Mouse (Mus musculus): Measurements from ENCODE around the gene Slc16a4. TPM values are rescaled to one million over a fixed set of nuclear protein-coding genes. Genes with fewer than 3 reads are reported as not detected.
A peak's percentile ranks its signal among the peaks of the same experiment; 100 is the strongest.
"Not testable (repeated sequence)": the region's sequence is repeated elsewhere in the genome, so short reads cannot be mapped to it uniquely, and the experiment has no call there.

Gene Slc16a4
- polyA plus RNA-seq, 1 experiment from 2014 or later: 4.7 TPM

- not testable (repeated sequence) for H3K36me3 ChIP-seq; ATAC-seq (ENCODE audit: insufficient number of reproducible peaks, low FRiP score, low TSS enrichment, low read depth); H3K4me3 ChIP-seq (replicated peaks); H3K4me2 ChIP-seq (replicated peaks); H3K27me3 ChIP-seq; H3K27ac ChIP-seq (replicated peaks); H3K9ac ChIP-seq; H3K9me3 ChIP-seq (replicated peaks); H3K4me1 ChIP-seq
- WGBS: 71% methylated on average over 4 of the region's 4 CpGs
Observed at GRCm38 (mm10) chr3:107296917-107297316, 5.9 kb downstream of the Slc16a4 start.

GRCm38 (mm10) chr3:107317338-107317737, 26.3 kb downstream of the Slc16a4 start:
- ATAC-seq (ENCODE audit: insufficient number of reproducible peaks, low FRiP score, low TSS enrichment, low read depth): no peak
- no peaks in the 10 kb centered on the region for H3K9me3 ChIP-seq (replicated peaks)
- H3K9ac ChIP-seq: no peak overlapping the region
- H3K27me3 ChIP-seq: no peaks in the 10 kb centered on the region
- peaks cover 6% of the 10 kb centered on the region; the same call in 1 of the 2 replicates for H3K36me3 ChIP-seq
- 0 out of 2 replicates have a peak, but pooled peaks cover 3% of the 10 kb centered on the region for H3K4me1 ChIP-seq
- WGBS: 83% methylated on average over 3 of the region's 3 CpGs
- no peak overlapping the region for H3K4me2 ChIP-seq (replicated peaks)
- H3K4me3 ChIP-seq (replicated peaks): no peak overlapping the region
- no peak overlapping the region for H3K27ac ChIP-seq (replicated peaks)

DNA sequence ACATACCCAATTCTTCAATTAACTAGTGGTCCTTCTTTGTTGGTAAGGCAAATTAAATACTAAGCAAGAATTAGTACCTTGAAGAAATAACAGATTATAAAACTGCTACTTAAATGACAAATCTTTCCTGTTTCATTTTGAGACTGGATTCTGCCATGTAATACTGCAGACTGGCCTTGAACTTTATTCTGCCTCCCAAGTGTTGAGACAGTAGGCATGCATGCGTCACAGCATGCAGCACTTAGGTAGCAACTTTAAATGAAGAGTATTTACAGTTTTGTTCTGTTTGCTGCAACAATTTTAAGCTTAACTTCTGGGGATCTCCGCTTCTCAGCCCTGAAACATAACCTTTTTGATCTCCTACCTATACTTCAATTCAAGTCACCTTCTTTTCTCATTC, 30.1 kb downstream of the Slc16a4 start:
- Histone ChIP-seq H3K36me3 (peaks cover 17% of the 10 kb centered on the region), H3K27ac (replicated peaks) (no peak overlapping the region)
- no peak for ATAC-seq (ENCODE audit: insufficient number of reproducible peaks, low FRiP score, low TSS enrichment, low read depth)

DNA sequence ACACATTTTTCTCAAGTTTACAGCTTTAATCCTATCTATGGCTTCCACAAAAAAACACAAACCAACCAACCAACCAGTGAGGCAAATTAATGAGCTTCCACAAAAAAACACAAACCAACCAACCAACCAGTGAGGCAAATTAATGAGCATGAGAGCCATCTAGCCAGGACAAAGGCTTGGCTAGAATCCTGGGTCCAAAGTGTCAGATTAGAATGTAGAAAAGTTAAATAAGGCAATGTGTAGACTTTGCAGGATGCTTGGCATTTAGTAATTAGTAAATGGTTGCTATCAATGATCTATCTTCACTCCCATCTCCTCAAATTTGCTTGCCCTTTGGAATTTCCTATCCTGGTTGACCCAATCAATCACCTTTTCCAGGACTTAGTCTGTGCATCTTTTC, 30.7 kb downstream of the Slc16a4 start:
- Histone ChIP-seq H3K4me2 (replicated peaks) (no peak overlapping the region), H3K27me3 (no peaks in the 10 kb centered on the region), H3K4me1 (peaks cover 20% of the 10 kb centered on the region), H3K36me3 (peaks cover 17% of the 10 kb centered on the region), H3K9ac (no peak overlapping the region), H3K27ac (replicated peaks) (no peak overlapping the region), H3K9me3 (replicated peaks) (no peaks in the 10 kb centered on the region), H3K4me3 (replicated peaks) (no peak overlapping the region)
- ATAC-seq (ENCODE audit: insufficient number of reproducible peaks, low FRiP score, low TSS enrichment, low read depth): no peak

More for the DNA sequence above, 30.1 kb downstream of the Slc16a4 start:
- Histone ChIP-seq H3K4me2 (replicated peaks) (no peak overlapping the region), H3K9ac (no peak overlapping the region), H3K9me3 (replicated peaks) (no peaks in the 10 kb centered on the region), H3K27me3 (no peaks in the 10 kb centered on the region), H3K4me1 (peaks cover 20% of the 10 kb centered on the region), H3K4me3 (replicated peaks) (no peak overlapping the region)
- WGBS: 92% methylated on average over 2 of the region's 2 CpGs

DNA sequence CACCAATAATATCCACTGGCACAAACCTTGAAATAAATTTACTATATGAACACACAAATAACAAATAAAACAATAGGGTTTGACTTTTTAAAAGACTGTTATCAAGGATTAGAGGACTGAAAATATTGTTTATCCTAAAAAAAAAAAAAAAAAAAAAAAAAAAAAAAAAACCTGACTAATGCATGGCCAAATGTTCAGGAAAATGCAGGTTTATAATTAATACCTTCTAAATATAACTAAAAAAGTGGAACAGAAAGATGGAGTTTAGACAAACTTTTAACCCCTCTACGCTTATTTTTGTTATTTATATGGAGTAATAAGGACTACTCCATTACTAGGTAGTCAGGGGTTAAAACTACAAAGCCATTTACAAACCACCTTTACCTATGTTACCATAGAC, 35.4 kb downstream of the Slc16a4 start:
- Histone ChIP-seq H3K4me2 (replicated peaks) (no peak overlapping the region), H3K27me3 (no peaks in the 10 kb centered on the region), H3K9me3 (replicated peaks) (no peaks in the 10 kb centered on the region), H3K4me1 (peaks cover 35% of the 10 kb centered on the region), H3K9ac (no peak overlapping the region), H3K36me3 (peaks cover 25% of the 10 kb centered on the region), H3K4me3 (replicated peaks) (no peak overlapping the region), H3K27ac (replicated peaks) (no peak overlapping the region)
- ATAC-seq (ENCODE audit: insufficient number of reproducible peaks, low FRiP score, low TSS enrichment, low read depth): no peak
- 96% methylated on average over 1 of the region's 1 CpGs for WGBS

- H3K36me3 ChIP-seq: peaks cover 18% of the 10 kb centered on the region
- H3K4me1 ChIP-seq: peaks cover 31% of the 10 kb centered on the region
- H3K9me3 ChIP-seq (replicated peaks): no peaks in the 10 kb centered on the region
- WGBS: 79% methylated on average over 28 of the region's 28 CpGs
- peak overlapping the region; percentile 92 for H3K4me2 ChIP-seq (replicated peaks)
- peak overlapping the region; percentile 96 for H3K4me3 ChIP-seq (replicated peaks)
- no peak overlapping the region for H3K27ac ChIP-seq (replicated peaks)
- ATAC-seq (ENCODE audit: insufficient number of reproducible peaks, low FRiP score, low TSS enrichment, low read depth): no peak
- no peaks in the 10 kb centered on the region for H3K27me3 ChIP-seq
- no peak overlapping the region for H3K9ac ChIP-seq
Observed at GRCm38 (mm10) chr3:107330503-107331424, 39.7 kb downstream of the Slc16a4 start.

- no peaks in the 10 kb centered on the region for H3K9me3 ChIP-seq (replicated peaks)
- peak overlapping the region; percentile 96 for H3K4me3 ChIP-seq (replicated peaks)
- 17% methylated on average over 17 of the region's 17 CpGs for WGBS
- ATAC-seq (ENCODE audit: insufficient number of reproducible peaks, low FRiP score, low TSS enrichment, low read depth): no peak
- H3K27me3 ChIP-seq: no peaks in the 10 kb centered on the region
- peaks cover 28% of the 10 kb centered on the region for H3K4me1 ChIP-seq
- peak overlapping the region; percentile 94 for H3K9ac ChIP-seq
- H3K36me3 ChIP-seq: peaks cover 14% of the 10 kb centered on the region
- H3K4me2 ChIP-seq (replicated peaks): peak overlapping the region; percentile 92
- no peak overlapping the region for H3K27ac ChIP-seq (replicated peaks)
Observed at GRCm38 (mm10) chr3:107331746-107332126, 40.7 kb downstream of the Slc16a4 start.

DNA sequence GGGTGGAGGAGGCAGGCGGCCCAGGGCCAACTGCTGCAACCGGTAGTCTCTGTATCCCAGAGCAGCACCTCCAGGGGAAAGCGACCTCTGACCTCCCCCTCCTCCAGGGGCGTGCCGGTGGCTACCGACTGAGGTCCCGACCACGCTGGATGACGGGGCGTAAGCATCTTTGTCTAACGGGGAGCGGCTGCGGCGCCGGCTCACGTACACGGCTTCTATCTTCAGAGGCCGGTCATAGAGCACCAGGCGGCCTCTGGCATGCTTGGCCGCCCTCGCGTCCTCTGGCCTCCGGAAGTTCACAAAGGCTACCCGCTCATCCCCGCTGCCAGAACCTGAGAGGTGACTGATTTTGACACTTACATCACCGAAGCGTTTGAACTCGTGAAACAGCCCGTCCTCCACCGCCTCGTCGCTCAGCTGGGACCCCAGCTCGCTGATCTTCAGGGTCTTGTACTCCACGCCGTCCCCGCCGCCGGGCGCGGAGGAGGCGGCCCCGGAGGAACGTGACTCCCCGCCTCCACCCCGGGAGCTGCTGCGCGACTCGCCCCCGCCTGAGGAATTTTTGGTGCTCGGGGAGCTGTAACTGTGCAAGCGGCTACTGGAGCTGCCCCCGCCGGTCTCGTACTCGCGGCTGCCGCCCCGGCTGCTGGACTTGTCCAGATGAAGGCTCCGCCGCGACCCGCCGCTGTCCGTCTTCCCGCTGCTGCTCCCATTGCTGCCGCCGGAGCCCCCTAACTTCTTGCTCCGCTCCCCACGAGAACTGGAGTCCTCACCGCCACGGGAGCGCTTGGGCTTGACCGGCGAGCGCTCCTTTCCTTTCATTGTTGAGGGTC, 41.3 kb downstream of the Slc16a4 start:
- no peaks in the 10 kb centered on the region for H3K27me3 ChIP-seq
- ATAC-seq (ENCODE audit: insufficient number of reproducible peaks, low FRiP score, low TSS enrichment, low read depth): no peak
- WGBS: under 1% methylated on average over 75 of the region's 75 CpGs
- peak overlapping the region; percentile 94 for H3K9ac ChIP-seq
- H3K36me3 ChIP-seq: peaks cover 14% of the 10 kb centered on the region
- H3K4me1 ChIP-seq: peaks cover 28% of the 10 kb centered on the region
- H3K9me3 ChIP-seq (replicated peaks): no peaks in the 10 kb centered on the region
- H3K4me3 ChIP-seq (replicated peaks): peak overlapping the region; percentile 96
- H3K4me2 ChIP-seq (replicated peaks): peak overlapping the region; percentile 92
- H3K27ac ChIP-seq (replicated peaks): peak overlapping the region; percentile 92

DNA sequence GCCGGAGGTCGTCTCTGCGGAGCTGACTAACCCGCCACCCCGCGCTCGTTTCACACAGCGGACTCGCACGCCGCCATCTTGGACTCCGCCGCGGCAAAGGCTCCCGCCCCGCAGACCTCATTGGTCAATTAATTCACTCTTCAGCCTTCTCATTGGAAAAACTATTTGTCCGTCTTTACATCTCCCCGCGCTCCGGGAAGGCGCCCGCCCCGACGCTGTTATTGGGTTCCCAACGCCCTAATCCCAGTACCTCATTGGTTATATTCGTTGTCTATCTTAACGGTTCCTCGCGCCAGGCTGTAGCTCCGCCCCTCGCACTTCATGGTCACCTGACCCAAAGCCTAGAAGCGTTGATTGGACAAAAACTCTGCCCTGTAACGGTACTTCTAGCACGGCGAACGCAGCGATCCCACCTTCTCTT, 41.9 kb downstream of the Slc16a4 start:
- WGBS: under 1% methylated on average over 37 of the region's 37 CpGs
- Histone ChIP-seq H3K27ac (replicated peaks) (peak overlapping the region; percentile 96), H3K36me3 (peaks cover 14% of the 10 kb centered on the region), H3K4me1 (peaks cover 28% of the 10 kb centered on the region), H3K4me2 (replicated peaks) (peak overlapping the region; percentile 92), H3K9me3 (replicated peaks) (no peaks in the 10 kb centered on the region), H3K9ac (peak overlapping the region; percentile 94), H3K4me3 (replicated peaks) (peak overlapping the region; percentile 96), H3K27me3 (no peaks in the 10 kb centered on the region)
- ATAC-seq (ENCODE audit: insufficient number of reproducible peaks, low FRiP score, low TSS enrichment, low read depth): peak; percentile 98

DNA sequence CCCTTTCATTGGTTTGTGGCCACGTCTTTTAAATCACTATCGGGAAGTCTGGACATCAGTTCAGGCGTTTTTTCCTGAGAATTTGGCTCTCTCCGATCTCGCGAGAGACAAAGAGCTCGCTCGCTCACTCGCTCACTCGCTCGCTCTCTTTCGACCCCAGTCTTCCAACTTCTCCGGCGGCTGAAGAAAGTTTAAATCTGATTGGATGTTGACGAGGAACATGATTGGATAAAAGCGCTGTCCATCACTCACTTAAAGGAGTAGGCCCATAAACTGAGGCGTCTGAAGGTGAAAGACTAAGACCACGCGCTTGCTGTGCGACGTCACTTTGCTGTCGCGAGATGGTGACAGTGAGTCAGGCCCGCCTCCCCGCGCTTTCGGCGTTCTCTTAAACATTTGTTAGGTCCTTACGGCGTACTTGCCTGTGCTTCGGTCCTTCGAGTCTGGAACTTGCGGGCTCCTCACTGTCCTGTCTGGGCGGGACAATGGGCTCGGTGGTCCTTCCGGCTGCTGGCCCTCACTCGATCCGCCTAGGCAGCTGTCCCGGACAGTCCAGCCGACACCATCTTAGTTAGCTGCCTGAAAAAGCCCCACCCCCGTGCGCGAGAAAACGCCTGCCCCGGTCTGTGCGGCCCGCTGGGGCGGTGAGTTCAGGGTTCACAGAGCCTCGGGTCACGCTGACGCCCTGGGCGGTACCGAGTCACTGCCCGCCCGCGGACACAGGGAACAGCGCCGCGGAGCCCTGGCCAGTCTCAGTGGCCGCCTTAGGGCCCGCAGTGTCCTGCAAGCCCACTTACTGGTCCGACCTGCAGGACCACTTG, 42.6 kb downstream of the Slc16a4 start, which contains the start of gene Rbm15:
Rbm15 (minus strand) TSS at position 293 of the 821 bp plus-strand sequence.
- H3K9ac ChIP-seq: peak within 1 kb of the TSS; percentile 94
- ATAC-seq (ENCODE audit: insufficient number of reproducible peaks, low FRiP score, low TSS enrichment, low read depth): peak; percentile 94
- under 1% methylated on average over 62 of the region's 62 CpGs for WGBS

More for the DNA sequence above, 42.6 kb downstream of the Slc16a4 start, which contains the start of gene Rbm15:
- no peaks in the 10 kb centered on the region for H3K9me3 ChIP-seq (replicated peaks)
- peak within 1 kb of the TSS; percentile 96 for H3K27ac ChIP-seq (replicated peaks)
- H3K27me3 ChIP-seq: no peaks in the 10 kb centered on the region
- H3K4me3 ChIP-seq (replicated peaks): peak within 1 kb of the TSS; percentile 96
- peaks cover 28% of the 10 kb centered on the region for H3K4me1 ChIP-seq
- peaks cover 14% of the 10 kb centered on the region for H3K36me3 ChIP-seq
- peak within 1 kb of the TSS; percentile 92 for H3K4me2 ChIP-seq (replicated peaks)
